Mouse (Mus musculus) gastrocnemius, adult 2 months (tissue): ENCODE data around the gene Ccnl2. TPM values are rescaled to one million over a fixed set of nuclear protein-coding genes. Genes with fewer than 3 reads are reported as not detected.
"Not testable (repeated sequence)": the region's sequence is repeated elsewhere in the genome, so short reads cannot be mapped to it uniquely, and the experiment has no call there.

Source experiments
- DNase-seq: peaks from one replicate; pipeline ENCODE4 v3.0.0; 2022
- H3K27ac ChIP-seq: fragments of 200-600 bp; 2 replicates; pipeline ENCODE4 v1.8.1; 2022; ENCODE audit warnings: mild to moderate bottlenecking
- H3K4me3 ChIP-seq: fragments of 200-600 bp; 2 replicates; pipeline ENCODE4 v1.8.1; 2022; ENCODE audit warnings: mild to moderate bottlenecking, moderate library complexity
- CTCF ChIP-seq: fragments of 200-600 bp; IDR thresholded peaks from 2 replicates; pipeline ENCODE4 v1.8.1; 2022; ENCODE audit warnings: antibody characterized with exemption, mild to moderate bottlenecking, moderate library complexity
- intact Hi-C: fragments of 180-260 bp; cut with DNase I; formaldehyde crosslinking; loops from one replicate; pipeline ENCODE4 v1.15.1; 2025
- total RNA-seq, 2 experiments: library from RNA; stranded (reverse); gene quantifications; 2 replicates each; pipeline ENCODE4 v1.2.3; 2021

Ccnl2 gene
- total RNA-seq, 2 experiments from 2014 or later = 26.4 to 27.0 TPM

DNA sequence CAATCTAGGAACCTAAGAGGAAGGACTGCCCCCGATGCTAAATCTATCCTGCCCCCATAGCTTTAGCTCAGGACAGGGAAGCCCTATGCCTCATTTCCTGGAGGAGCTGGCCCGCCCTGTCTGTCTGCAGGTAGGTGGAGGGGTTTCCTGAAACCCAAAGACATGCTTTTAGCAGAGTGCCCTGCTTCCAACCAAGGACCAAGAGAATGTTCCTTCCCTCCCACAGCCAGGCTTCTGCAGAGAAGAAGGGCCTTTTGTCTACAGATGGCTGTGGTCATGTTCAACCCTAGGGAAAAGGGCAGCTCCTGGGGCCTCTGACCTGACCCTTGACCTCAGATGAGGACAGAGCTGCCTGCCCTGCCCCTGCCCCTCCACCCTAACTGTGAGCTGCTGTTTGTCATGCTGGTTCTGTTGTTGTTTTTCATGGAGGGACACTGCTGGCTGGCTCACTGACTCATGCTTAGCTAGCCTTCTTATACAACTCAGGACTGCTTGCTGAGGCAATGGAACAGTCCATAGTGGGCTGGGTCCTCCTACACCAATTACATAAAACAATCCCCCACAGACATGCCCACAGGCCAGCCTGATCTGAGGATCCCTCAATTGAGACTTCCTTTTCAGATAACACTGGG, 35.5 kb upstream of the Ccnl2 start:
- Histone ChIP-seq H3K27ac (peak overlapping the region; percentile 88), H3K4me3 (no peak overlapping the region)
- intact Hi-C loops = no loop called here
- peak; percentile 38 for DNase-seq
- no peak for TF ChIP-seq CTCF

DNA sequence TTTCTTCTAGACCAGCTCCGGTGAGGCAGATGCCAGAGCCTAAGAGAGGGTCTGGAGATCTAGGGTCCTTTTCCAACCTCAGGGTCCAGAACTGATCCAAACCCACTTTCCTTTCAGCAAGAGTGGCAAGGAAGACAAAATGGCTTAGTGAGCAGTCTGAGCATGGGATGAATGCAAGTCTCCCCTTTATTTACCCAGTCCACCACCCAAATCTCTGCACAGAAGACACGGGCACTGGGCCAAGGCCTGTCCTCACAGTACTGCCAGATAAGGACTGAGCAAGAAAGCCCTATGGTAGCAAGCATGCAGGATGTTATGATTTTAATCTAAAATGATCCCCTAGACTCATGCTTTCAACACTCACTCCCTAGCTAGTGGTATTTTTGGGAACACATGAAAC, 34.5 kb upstream of the Ccnl2 start:
- no peak for TF ChIP-seq CTCF
- no peak overlapping the region for H3K4me3 ChIP-seq

GRCm38 (mm10) chr4:155779498-155779897, 32.8 kb upstream of the Ccnl2 start:
- no peak for DNase-seq
- Histone ChIP-seq H3K27ac (peak overlapping the region; percentile 97), H3K4me3 (no peak overlapping the region)
- no peak for TF ChIP-seq CTCF
- intact Hi-C loops = no loop called here

More for the DNA sequence above, 34.5 kb upstream of the Ccnl2 start:
- peak; percentile 52 for DNase-seq
- H3K27ac ChIP-seq = peak overlapping the region; percentile 88
- intact Hi-C loops = no loop called here

DNA sequence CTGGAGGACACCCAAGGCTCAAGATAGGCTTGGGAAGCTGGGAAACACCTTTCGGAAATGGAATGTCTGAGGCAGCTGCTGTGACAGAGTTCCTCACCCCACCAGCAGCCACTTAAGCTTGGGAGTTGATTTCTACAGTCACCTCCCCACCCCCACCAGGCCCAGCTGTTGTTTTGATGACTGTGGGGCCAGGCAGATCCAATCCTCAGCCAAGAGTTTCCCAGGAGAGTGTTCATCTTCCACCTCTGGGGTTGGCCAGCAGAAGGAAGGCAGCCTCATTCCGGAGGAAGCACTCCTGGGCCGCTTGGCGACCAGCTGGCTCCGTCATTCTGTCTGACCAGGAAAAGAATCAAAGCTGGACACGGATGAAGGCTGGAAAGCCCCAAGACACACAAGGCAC, 31.4 kb upstream of the Ccnl2 start:
- peak overlapping the region; percentile 43 for H3K4me3 ChIP-seq
- intact Hi-C loops = no loop called here
- H3K27ac ChIP-seq = peak overlapping the region; percentile 97
- TF ChIP-seq CTCF = no peak
- DNase-seq = peak; percentile 92

GRCm38 (mm10) chr4:155783486-155784080, 28.7 kb upstream of the Ccnl2 start:
- no peak for TF ChIP-seq CTCF
- DNase-seq = no peak
- H3K27ac ChIP-seq = peak overlapping the region; percentile 97
- intact Hi-C loops = loop anchor here (1.0 kb wide), 1 partner anchor 13 kb away; no protein-coding TSS in a partner anchor
- H3K4me3 ChIP-seq = peak overlapping the region; percentile 90

DNA sequence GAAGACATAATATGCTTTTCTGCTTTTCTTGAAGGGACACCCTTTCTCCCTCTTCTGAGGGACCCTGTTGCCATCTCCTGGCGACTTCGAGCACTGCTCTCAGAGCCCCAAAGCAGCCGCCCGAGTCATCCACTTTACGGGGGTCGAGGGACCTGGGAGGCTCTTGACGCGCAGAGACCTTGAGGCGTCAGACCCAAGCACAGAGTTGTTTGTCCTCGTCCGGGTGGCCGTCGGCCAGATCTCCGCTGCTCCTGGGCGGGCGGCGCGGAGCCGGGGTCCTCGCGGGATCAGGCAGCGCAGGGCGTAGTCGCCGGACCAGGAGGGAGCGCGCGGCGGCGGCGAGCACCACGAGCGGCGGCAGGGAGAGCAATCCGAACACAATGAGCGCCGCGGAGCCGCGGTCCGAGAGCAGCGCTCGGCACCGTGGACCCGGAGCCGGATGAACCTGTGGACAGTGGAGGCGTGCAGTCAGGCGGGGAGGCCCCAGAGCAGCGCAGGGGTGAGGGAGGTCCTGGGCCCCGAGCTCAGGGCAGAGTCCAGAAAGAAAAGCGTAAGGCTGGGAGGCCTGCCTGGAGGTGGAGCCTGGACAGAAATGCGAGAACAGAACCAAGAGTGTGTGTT, 28.1 kb upstream of the Ccnl2 start:
- H3K27ac ChIP-seq = peak overlapping the region; percentile 97
- H3K4me3 ChIP-seq = peak overlapping the region; percentile 90
- TF ChIP-seq CTCF = peak; percentile 88
- peak; percentile 91 for DNase-seq
- intact Hi-C loops = loop anchor here (1.0 kb wide), 1 partner anchor 14 kb away; no protein-coding TSS in a partner anchor

GRCm38 (mm10) chr4:155785246-155785645, 27.0 kb upstream of the Ccnl2 start:
- TF ChIP-seq CTCF = no peak
- intact Hi-C loops = no loop called here
- H3K27ac ChIP-seq = peak overlapping the region; percentile 48; the same call in 1 of the 2 replicates
- DNase-seq = no peak
- no peak overlapping the region; the same call in 1 of the 2 replicates for H3K4me3 ChIP-seq

DNA sequence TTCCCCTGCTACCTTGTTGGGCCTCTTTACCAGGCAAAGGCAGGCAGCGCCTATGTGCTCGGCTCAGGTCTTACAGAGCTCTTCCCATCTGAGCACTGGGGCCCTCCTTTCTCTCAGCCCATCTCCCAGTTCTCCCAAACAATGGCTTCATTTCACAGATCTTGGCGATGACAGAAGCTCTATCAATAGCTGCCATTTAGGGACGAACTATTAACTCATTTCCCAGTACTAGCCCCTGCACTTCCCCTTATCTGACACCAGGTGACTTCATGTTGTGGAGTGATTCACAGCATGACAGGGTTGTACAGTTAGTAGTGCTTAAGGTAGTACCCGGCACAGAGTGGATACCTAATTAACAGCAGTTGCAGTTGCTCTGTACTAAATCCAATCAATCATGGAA, 26.5 kb upstream of the Ccnl2 start, which contains the start of gene Tmem88b:
TSS of gene Tmem88b (minus strand) at position 56 of the 400 bp plus-strand sequence.
- intact Hi-C loops = no loop called here

GRCm38 (mm10) chr4:155788300-155788699, 24.0 kb upstream of the Ccnl2 start:
- TF ChIP-seq CTCF = no peak
- no peak overlapping the region for H3K27ac ChIP-seq
- no peak overlapping the region for H3K4me3 ChIP-seq
- DNase-seq = no peak
- intact Hi-C loops = no loop called here

More for the DNA sequence above, 26.5 kb upstream of the Ccnl2 start, which contains the start of gene Tmem88b:
- no peak for DNase-seq
- no peak; the same call in 1 of the 2 replicates for TF ChIP-seq CTCF
- Histone ChIP-seq H3K4me3 (peak within 1 kb of the TSS; percentile 90), H3K27ac (peak within 1 kb of the TSS; percentile 97)

DNA sequence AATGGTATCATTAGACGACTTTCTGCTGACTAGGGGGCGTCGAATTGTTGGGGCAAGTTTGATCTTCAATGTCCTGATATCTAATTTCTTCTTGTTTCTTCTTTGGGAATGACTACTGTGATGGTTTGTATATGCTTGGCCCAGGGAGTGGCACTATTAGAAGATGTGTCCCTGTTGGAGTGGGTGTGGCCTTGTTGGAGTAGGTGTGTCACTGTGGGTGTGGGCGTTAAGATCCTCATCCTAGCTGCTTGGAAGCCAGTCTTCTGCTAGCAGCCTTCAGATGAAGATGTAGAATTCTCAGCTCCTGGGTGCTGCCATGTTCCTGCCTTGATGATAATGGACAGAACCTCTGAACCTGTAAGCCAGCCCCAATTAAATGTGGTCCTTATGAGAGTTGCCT, 23.5 kb upstream of the Ccnl2 start:
- DNase-seq, intact Hi-C loops, H3K27ac ChIP-seq: not testable (repeated sequence)

DNA sequence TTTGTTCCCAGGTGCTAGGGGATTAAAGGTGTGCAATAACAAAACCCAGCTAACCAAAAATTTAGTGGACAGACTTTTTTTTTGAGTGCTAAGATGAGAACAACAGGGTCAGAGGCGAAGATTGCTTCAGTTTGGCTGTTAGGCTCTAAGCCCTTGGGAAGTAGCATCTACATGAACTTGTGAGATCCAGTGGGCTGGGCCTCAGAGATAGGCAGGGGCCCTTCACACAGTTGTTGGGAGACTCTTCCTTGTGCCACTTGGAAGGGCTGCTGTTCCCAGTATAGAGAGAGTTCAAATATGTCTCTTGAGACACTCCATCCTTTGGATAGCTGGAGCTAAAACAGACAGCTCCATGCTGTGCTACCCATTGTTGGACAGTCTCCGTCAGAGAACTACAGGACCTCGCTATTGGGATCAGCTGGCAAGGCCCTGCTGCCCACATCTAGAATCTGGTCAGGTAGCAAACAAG, 22.2 kb upstream of the Ccnl2 start, which contains the start of gene Ankrd65:
TSS of gene Ankrd65 (plus strand) at position 419 of the 469 bp plus-strand sequence.
- DNase-seq = no peak
- TF ChIP-seq CTCF = no peak
- no peak within 1 kb of the TSS for H3K4me3 ChIP-seq
- intact Hi-C loops = no loop called here
- H3K27ac ChIP-seq = no peak within 1 kb of the TSS

More for the DNA sequence above, 23.5 kb upstream of the Ccnl2 start:
- H3K4me3 ChIP-seq = not testable (repeated sequence)

- H3K27ac ChIP-seq = no peak overlapping the region
- no peak for DNase-seq
- intact Hi-C loops = no loop called here
- TF ChIP-seq CTCF = no peak
- no peak overlapping the region for H3K4me3 ChIP-seq
Measured at GRCm38 (mm10) chr4:155790650-155791161, 21.6 kb upstream of the Ccnl2 start.
